Mouse (Mus musculus) hindbrain, embryonic 10.5 days (tissue): ENCODE measurements around the gene Commd1. TPM values are rescaled to one million over a fixed set of nuclear protein-coding genes. Genes with fewer than 3 reads are reported as not detected.

Experiments used
- DNase-seq: peaks from one replicate; pipeline ENCODE4 v3.0.0-alpha.2; 2017; ENCODE audit warnings: low spot score
- H3K27ac ChIP-seq: fragments of 300-500 bp; sonication (generic); 2 replicates; pipeline ENCODE4 v1.5.1; 2016; ENCODE audit warnings: mild to moderate bottlenecking, moderate library complexity
- H3K27me3 ChIP-seq: fragments of 300-500 bp; sonication (generic); 2 replicates; pipeline ENCODE4 v1.6.1; 2016; ENCODE audit warnings: mild to moderate bottlenecking; ENCODE audit not compliant: poor library complexity, insufficient read depth, severe bottlenecking
- H3K36me3 ChIP-seq: fragments of 300-500 bp; sonication (generic); 2 replicates; pipeline ENCODE4 v1.6.1; 2016; ENCODE audit warnings: mild to moderate bottlenecking, moderate library complexity
- H3K4me1 ChIP-seq: fragments of 300-500 bp; sonication (generic); replicated peaks from 2 replicates; pipeline ENCODE4 v1.6.1; 2016; ENCODE audit warnings: mild to moderate bottlenecking
- H3K4me3 ChIP-seq: fragments of 300-500 bp; sonication (generic); 2 replicates; pipeline ENCODE4 v1.5.1; 2016; ENCODE audit warnings: mild to moderate bottlenecking, moderate library complexity
- H3K9me3 ChIP-seq: fragments of 300-500 bp; sonication (generic); 2 replicates; pipeline ENCODE4 v1.6.1; 2016; ENCODE audit warnings: mild to moderate bottlenecking, moderate library complexity
- WGBS: fragments of 180-500 bp; shearing (Covaris S2); methylation state at CpG from one replicate; pipeline ENCODE4 v1.1.7; 2016; 5-methylcytosine and 5-hydroxymethylcytosine counted together
- polyA plus RNA-seq: library from polyadenylated mRNA; unstranded; fragments of >200 nt; fragmentation: Nextera tagmentation; extraction: Ambion mirVana; gene quantifications from 2 replicates; pipeline ENCODE4 v1.2.1, GENCODE M21; 2016

Commd1 gene
- polyA plus RNA-seq, 1 experiment from 2014 or later = 374 TPM

- 81% methylated on average over 4 of the region's 4 CpGs for WGBS
These were observed 17.8 kb downstream of the Commd1 start for GRCm38 (mm10) chr11:22964401-22964800.

DNA sequence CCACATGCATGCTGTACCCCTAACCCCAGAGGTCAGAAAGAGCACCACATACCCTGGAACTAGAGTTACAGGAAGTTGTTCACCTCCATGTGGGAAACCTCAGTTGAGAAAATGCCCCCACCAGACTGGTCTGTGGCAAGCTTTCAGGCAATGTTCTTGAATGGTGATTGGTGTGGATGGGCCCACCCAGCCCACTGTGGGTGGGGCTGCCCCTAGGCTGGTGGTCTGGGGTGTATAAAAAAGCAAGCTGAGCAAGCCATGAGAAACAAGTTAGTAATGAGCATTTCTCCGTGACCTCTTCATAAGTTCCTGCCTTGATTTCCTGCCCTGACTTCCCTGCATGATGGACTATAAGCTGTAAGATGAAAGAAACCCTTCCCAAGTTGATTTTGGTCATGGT is 20.1 kb downstream of the Commd1 start:
- WGBS = 84% methylated on average over 1 of the region's 1 CpGs
- H3K27me3 ChIP-seq = no peaks in the 10 kb centered on the region
- no peak overlapping the region for H3K27ac ChIP-seq
- peaks cover 11% of the 10 kb centered on the region for H3K9me3 ChIP-seq
- H3K4me3 ChIP-seq = no peak overlapping the region
- H3K36me3 ChIP-seq = peaks cover 16% of the 10 kb centered on the region
- H3K4me1 ChIP-seq = no peaks in the 10 kb centered on the region
- DNase-seq = no peak

More at GRCm38 (mm10) chr11:22964401-22964800, 17.8 kb downstream of the Commd1 start:
- Histone ChIP-seq H3K27ac (no peak overlapping the region), H3K9me3 (peaks cover 20% of the 10 kb centered on the region), H3K4me1 (no peaks in the 10 kb centered on the region), H3K27me3 (no peaks in the 10 kb centered on the region), H3K36me3 (peaks cover 29% of the 10 kb centered on the region), H3K4me3 (no peak overlapping the region)
- DNase-seq = no peak

DNA sequence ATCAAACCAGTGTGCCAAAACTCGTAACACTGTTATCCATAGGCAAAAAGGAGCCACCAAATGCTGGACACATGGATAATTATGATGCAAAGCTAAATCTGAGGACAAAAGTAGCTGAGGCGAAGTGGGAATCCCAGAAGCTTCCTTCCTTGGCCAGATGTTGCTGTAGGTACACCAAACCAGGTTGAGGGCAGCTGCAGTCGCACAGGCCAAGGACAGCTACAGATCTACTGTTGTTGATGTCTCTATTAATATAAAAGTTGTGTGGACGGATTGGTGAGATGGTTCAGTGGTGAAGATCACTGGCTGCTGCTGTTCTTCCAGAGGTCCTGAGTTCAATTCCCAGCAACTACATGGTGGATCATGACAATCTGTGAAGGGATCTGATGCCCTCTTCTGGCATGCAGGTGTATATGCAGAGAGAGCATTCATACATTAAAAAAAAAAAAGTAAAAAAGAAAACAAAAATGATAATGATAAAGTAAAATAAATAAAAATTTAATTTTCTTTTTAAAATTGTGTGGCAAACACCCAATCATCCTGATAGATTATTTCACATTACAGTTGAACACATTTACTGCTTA is 24.3 kb downstream of the Commd1 start:
- Histone ChIP-seq H3K27ac (no peak overlapping the region), H3K36me3 (peaks cover 33% of the 10 kb centered on the region), H3K4me3 (no peak overlapping the region), H3K27me3 (no peaks in the 10 kb centered on the region), H3K4me1 (no peaks in the 10 kb centered on the region), H3K9me3 (no peaks in the 10 kb centered on the region)
- no peak for DNase-seq
- 92% methylated on average over 4 of the region's 4 CpGs for WGBS

DNA sequence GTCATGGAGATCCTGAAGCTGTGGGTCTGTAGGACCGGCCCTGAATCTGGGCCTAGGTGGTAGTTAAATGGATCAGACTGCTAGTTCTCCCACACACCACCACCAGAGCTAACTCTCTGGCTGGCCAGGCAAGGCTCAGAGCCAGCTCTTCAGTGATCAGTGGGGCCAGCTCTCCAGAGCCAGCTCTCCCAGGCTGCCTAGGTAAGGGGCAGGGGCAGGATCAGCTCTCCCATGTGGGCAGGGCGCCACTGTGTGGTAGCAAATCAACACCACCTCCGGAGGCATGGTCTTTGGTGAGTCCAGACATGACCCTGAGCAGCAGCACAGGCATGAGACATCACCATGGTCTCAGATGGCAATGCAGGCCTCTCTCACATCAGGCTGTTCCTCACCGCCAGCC is 25.4 kb downstream of the Commd1 start:
- no peaks in the 10 kb centered on the region for H3K27me3 ChIP-seq
- WGBS = 74% methylated on average over 4 of the region's 4 CpGs
- DNase-seq = peak; percentile 36
- peaks cover 36% of the 10 kb centered on the region for H3K36me3 ChIP-seq
- H3K27ac ChIP-seq = no peak overlapping the region
- H3K4me1 ChIP-seq = no peaks in the 10 kb centered on the region
- no peak overlapping the region for H3K4me3 ChIP-seq
- no peaks in the 10 kb centered on the region for H3K9me3 ChIP-seq

GRCm38 (mm10) chr11:22956346-22956745 is 25.8 kb downstream of the Commd1 start:
- H3K4me3 ChIP-seq = no peak overlapping the region
- no peaks in the 10 kb centered on the region for H3K4me1 ChIP-seq
- H3K27me3 ChIP-seq = no peaks in the 10 kb centered on the region
- no peaks in the 10 kb centered on the region for H3K9me3 ChIP-seq
- no peak for DNase-seq
- H3K36me3 ChIP-seq = peaks cover 36% of the 10 kb centered on the region
- WGBS = 96% methylated on average over 6 of the region's 6 CpGs
- H3K27ac ChIP-seq = no peak overlapping the region

- no peak for DNase-seq
- no peak overlapping the region for H3K4me3 ChIP-seq
- WGBS = 89% methylated on average over 7 of the region's 7 CpGs
- H3K27me3 ChIP-seq = no peaks in the 10 kb centered on the region
- H3K36me3 ChIP-seq = peaks cover 35% of the 10 kb centered on the region
- H3K9me3 ChIP-seq = no peaks in the 10 kb centered on the region
- H3K4me1 ChIP-seq = no peaks in the 10 kb centered on the region
- H3K27ac ChIP-seq = no peak overlapping the region
These were observed 29.5 kb downstream of the Commd1 start for GRCm38 (mm10) chr11:22952668-22953067.

DNA sequence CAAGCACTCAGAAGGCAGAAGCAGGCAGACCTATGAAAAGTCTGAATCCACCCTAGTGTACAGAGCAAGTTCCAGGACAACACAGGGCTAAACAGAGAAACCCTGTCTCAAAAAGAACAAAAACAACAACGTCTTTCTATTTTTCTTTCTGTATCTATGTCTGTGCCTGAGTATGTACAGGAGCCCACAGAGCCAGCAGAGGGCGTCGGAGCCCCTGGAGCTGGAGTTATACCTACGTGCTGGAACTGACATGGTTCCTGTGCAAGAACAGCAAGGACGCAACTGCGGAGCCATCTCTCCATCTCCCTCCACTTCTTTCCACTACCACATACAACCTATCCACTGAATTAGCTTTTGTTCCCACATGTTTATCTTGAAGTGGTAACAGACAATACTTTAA is 32.1 kb downstream of the Commd1 start:
- Histone ChIP-seq H3K9me3 (no peaks in the 10 kb centered on the region), H3K27me3 (no peaks in the 10 kb centered on the region), H3K4me3 (no peak overlapping the region), H3K27ac (no peak overlapping the region), H3K4me1 (no peaks in the 10 kb centered on the region), H3K36me3 (peaks cover 14% of the 10 kb centered on the region)
- WGBS = 88% methylated on average over 6 of the region's 6 CpGs
- no peak for DNase-seq

GRCm38 (mm10) chr11:22949101-22949500 is 33.1 kb downstream of the Commd1 start:
- no peak overlapping the region for H3K27ac ChIP-seq
- no peaks in the 10 kb centered on the region for H3K4me1 ChIP-seq
- H3K4me3 ChIP-seq = no peak overlapping the region
- H3K36me3 ChIP-seq = peaks cover 6% of the 10 kb centered on the region
- WGBS = 79% methylated on average over 1 of the region's 1 CpGs
- no peaks in the 10 kb centered on the region for H3K27me3 ChIP-seq
- no peaks in the 10 kb centered on the region for H3K9me3 ChIP-seq
- no peak for DNase-seq

- no peak for DNase-seq
- Histone ChIP-seq H3K4me3 (no peak overlapping the region), H3K36me3 (no peaks in the 10 kb centered on the region), H3K9me3 (no peaks in the 10 kb centered on the region), H3K27ac (no peak overlapping the region), H3K27me3 (no peaks in the 10 kb centered on the region), H3K4me1 (peaks cover 20% of the 10 kb centered on the region)
- WGBS = 94% methylated on average over 2 of the region's 2 CpGs
These were observed 43.2 kb downstream of the Commd1 start for GRCm38 (mm10) chr11:22938983-22939382.

GRCm38 (mm10) chr11:22937716-22938316 is 44.4 kb downstream of the Commd1 start:
- no peaks in the 10 kb centered on the region for H3K27me3 ChIP-seq
- H3K4me1 ChIP-seq = peaks cover 20% of the 10 kb centered on the region
- H3K9me3 ChIP-seq = no peaks in the 10 kb centered on the region
- WGBS = 93% methylated on average over 4 of the region's 4 CpGs
- no peak for DNase-seq
- H3K27ac ChIP-seq = no peak overlapping the region
- H3K4me3 ChIP-seq = no peak overlapping the region
- H3K36me3 ChIP-seq = no peaks in the 10 kb centered on the region

DNA sequence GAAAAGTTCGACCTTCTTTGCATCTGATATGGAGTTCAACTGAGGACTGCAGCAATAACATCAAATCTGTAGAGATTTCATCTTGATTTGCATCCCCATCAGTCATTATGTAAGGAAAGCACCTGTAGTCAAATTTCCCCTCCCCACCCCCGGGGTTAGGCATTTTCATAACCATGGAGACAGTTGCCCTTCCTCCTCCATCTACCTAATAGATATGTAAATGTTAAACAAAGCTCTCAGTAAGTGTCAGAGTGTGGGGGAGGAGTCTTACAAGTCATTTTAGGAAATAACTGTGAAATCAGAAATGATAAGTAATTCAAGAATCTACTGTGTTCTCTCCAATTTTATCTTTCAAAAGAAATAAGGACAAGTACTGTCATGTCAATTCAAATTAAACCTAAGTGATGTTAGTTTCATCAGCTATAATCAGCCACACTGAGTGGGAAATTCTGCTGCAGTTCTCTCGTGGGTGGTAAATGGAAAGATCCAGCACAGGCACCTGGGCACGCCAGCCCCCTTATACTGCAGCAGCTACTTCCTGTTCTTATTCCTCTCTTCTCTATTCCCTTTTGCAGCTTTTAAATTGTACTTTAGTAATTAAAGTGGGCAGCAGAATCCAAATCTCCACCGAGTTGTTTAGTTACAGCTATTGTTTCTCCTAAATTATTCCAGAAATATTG is 45.6 kb downstream of the Commd1 start:
- no peaks in the 10 kb centered on the region for H3K9me3 ChIP-seq
- DNase-seq = no peak
- H3K27ac ChIP-seq = no peak overlapping the region
- no peaks in the 10 kb centered on the region for H3K36me3 ChIP-seq
- peaks cover 20% of the 10 kb centered on the region for H3K4me1 ChIP-seq
- H3K4me3 ChIP-seq = no peak overlapping the region
- 61% methylated on average over 5 of the region's 5 CpGs for WGBS
- no peaks in the 10 kb centered on the region for H3K27me3 ChIP-seq

GRCm38 (mm10) chr11:22932167-22932566 is 50.0 kb downstream of the Commd1 start:
- Histone ChIP-seq H3K27ac (no peak overlapping the region), H3K36me3 (no peaks in the 10 kb centered on the region)
- DNase-seq = no peak

GRCm38 (mm10) chr11:22931320-22931905 is 50.8 kb downstream of the Commd1 start:
- no peaks in the 10 kb centered on the region for H3K9me3 ChIP-seq
- 97% methylated on average over 2 of the region's 2 CpGs for WGBS

More at GRCm38 (mm10) chr11:22932167-22932566, 50.0 kb downstream of the Commd1 start:
- Histone ChIP-seq H3K27me3 (no peaks in the 10 kb centered on the region), H3K9me3 (no peaks in the 10 kb centered on the region), H3K4me3 (no peak overlapping the region), H3K4me1 (peaks cover 20% of the 10 kb centered on the region)

More at GRCm38 (mm10) chr11:22931320-22931905, 50.8 kb downstream of the Commd1 start:
- no peak overlapping the region for H3K27ac ChIP-seq
- H3K4me1 ChIP-seq = peaks cover 18% of the 10 kb centered on the region
- H3K4me3 ChIP-seq = no peak overlapping the region
- DNase-seq = no peak
- no peaks in the 10 kb centered on the region for H3K36me3 ChIP-seq
- H3K27me3 ChIP-seq = no peaks in the 10 kb centered on the region
